Mouse (Mus musculus): ENCODE data around the gene Gtpbp4. TPM values are rescaled to one million over a fixed set of nuclear protein-coding genes. Genes with fewer than 3 reads are reported as not detected.
"Not testable (repeated sequence)": the region's sequence is repeated elsewhere in the genome, so short reads cannot be mapped to it uniquely, and the experiment has no call there.

The Gtpbp4 gene
- total RNA-seq (2021) = 10 to 100 TPM; 38.4 to 40.2 TPM

- intact Hi-C loops (cut with DNase I) = loop anchor here (2.0 to 10.0 kb wide), 5 partner anchors 99 to 769 kb away; partner anchors contain the start of genes Idi1 and Zmynd11
- peak; percentile 93 for DNase-seq (ENCODE audit: low spot score)
Measured at GRCm38 (mm10) chr13:8995990-8996786, at the start of gene Gtpbp4. TSS of gene Gtpbp4 (minus strand) at chr13:8996083.

GRCm38 (mm10) chr13:9044731-9045130, 48.8 kb upstream of the Gtpbp4 start:
- no peak for DNase-seq (ENCODE audit: low spot score)
- intact Hi-C loops (cut with DNase I) = no loop called here

DNA sequence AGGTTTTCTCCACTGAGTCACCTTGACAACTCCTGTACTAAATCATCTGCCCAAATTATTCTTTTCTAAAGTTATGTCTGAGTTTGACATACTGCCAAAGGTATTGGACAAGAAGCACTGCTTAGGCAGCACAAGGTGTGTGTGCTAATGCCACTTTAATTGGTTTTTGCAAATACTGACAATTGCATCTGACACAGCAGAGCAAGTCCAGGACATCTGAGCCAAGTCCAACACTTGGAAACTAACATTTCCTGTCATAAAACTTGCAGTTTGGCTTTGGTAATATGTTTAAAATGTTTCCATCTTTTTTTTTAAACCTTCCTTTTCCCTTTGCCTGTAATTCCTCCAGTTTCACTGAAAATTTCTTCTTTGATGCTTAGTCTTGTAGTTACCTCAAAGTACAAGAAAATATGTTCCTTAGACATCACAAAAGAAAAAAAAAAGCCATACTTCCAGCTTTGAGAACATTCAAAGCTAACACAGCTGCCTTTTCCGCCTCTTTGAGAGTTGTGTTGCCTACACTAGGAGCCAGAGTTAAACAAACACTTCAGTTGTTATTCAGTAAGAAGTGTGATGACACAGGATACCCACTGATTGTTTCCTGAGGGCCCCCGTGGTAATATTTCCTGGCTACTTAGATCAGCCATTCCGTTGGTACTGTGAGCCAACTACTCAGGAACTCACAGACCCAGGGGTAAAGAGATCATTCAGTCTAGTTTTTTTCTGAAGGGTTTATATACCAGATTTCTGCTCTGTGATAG, 47.6 kb upstream of the Gtpbp4 start:
- intact Hi-C loops (cut with DNase I) = no loop called here
- DNase-seq (ENCODE audit: low spot score) = no peak

GRCm38 (mm10) chr13:9040626-9041025, 44.7 kb upstream of the Gtpbp4 start:
- no peak for DNase-seq (ENCODE audit: low spot score)
- intact Hi-C loops (cut with DNase I) = no loop called here

DNA sequence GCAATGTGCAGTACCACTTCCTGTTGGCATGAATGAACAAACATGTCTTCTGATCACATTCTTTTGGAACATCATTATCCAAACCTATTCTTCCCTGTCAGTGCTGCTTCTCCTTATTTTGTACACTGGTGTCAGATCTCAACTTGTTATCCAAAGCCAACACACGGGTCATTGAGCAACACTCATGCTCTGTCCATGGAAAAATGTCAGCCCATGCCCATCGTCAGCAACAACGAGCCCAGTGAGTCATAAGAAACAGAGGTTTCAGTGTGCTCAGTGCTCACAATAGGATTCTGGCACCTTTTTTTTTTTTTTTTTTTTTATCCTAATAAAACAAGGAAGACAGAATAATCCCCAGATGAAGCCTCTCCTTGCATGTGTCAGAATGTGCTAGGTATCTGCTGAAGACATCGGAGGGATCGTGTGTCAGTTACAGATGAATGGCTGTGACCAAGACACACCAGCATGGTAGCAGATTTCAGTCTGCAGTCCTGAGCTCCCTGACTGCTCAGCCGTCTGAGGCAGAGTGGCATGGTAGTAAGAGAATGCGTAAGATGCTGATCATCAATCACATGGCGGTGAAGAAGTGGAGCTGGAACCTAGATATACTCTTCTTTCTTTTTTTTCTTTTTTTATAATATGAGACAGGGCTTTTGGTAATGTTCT, 36.2 kb upstream of the Gtpbp4 start:
- intact Hi-C loops (cut with DNase I) = no loop called here
- DNase-seq (ENCODE audit: low spot score) = no peak

- intact Hi-C loops (cut with DNase I) = no loop called here
- no peak for DNase-seq (ENCODE audit: low spot score)
Measured at GRCm38 (mm10) chr13:9030364-9030763, 34.5 kb upstream of the Gtpbp4 start.

DNA sequence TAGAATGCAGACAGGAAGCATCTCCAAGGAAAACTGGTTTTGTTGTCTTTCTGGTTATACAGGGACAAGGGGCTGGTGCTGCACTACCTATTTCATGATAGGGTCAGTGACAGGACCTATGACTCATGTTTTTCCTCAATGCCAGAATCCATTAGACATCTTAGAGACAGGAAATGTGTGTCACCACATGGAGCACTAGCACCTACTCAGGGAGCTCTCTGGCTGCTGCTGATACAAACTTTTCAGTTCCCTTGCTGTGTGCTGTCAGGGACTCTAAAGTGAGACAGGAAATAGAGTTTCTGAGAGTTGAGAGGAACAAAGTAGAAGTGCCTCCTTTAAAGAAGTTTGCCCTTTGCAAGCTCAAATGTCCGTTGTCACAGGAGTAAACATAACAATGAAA, 31.4 kb upstream of the Gtpbp4 start:
- DNase-seq (ENCODE audit: low spot score) = no peak
- intact Hi-C loops (cut with DNase I) = no loop called here

DNA sequence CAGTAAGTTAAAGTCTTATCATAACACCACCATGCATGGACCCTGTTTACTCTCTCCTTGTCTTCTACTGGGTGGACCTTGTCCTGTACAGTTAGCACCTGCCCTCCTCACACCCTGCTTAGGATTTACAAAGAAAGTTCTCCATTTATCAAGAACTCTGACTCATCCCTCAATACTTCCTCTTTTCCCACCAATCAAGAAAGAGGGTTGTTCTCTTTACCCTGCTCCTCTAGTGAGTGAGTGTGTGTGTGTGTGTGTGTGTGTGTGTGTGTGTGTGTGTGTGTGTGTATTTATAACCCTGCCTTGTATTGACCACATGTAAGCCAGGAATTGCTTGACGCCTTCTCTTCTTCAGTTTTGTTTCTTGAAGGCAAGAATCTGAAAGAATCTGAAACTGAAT, 26.7 kb upstream of the Gtpbp4 start:
- no peak for DNase-seq (ENCODE audit: low spot score)
- intact Hi-C loops (cut with DNase I) = no loop called here

GRCm38 (mm10) chr13:9021556-9021955, 25.7 kb upstream of the Gtpbp4 start:
- intact Hi-C loops (cut with DNase I) = no loop called here
- DNase-seq (ENCODE audit: low spot score) = no peak

DNA sequence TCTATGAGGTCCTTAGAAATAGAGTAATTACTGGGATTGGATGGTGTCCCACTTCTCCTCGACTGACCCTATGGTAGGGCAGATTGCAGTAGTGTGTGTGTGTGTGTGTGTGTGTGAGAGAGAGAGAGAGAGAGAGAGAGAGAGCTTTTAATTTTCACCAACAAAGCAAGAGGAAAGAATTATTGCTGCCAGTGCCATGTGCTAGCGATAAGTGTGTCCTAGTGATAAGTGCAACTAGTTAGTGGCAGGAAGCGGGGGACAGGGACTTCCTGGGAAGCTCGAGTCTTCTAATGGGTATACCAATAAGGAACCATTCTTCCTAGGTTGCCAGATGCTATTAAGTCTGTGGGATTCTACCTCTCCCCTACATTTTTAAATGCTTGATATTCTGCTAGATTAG, 23.8 kb upstream of the Gtpbp4 start:
- DNase-seq (ENCODE audit: low spot score) = no peak
- intact Hi-C loops (cut with DNase I) = no loop called here

DNA sequence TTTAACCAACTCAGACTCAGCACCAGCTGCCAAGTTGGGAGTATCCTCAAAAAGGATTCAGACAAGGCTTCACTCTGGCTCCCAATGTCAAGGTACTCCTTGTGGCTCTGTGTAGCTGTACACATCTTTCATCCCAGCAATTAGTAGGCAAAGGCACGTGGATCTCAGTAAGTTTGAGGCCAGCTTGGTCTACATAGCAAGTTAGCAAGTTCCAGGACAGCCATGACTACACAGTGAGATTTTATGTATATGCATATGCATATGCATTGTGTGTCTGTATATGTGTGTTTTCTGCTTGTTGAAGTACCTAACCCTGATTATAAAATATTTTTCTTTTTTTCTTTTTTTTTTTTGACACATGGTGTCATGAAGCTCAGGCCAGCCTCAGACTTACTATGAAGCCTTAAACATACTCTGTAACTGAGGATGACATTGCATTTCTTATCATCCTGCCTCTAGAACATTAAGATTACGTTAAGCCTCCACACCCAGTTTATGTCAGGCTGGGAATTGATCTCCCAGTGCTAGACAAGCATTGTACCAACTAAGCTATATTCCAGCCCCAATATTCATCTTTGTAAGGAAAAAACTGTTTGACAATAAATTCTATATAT, 23.2 kb upstream of the Gtpbp4 start:
- DNase-seq (ENCODE audit: low spot score) = no peak
- intact Hi-C loops (cut with DNase I) = no loop called here

GRCm38 (mm10) chr13:9017190-9017589, 21.3 kb upstream of the Gtpbp4 start:
- intact Hi-C loops (cut with DNase I) = no loop called here
- DNase-seq (ENCODE audit: low spot score) = no peak

GRCm38 (mm10) chr13:9014431-9014830, 18.5 kb upstream of the Gtpbp4 start:
- intact Hi-C loops (cut with DNase I) = no loop called here
- DNase-seq (ENCODE audit: low spot score) = no peak

GRCm38 (mm10) chr13:9013483-9013882, 17.6 kb upstream of the Gtpbp4 start:
- intact Hi-C loops (cut with DNase I) = no loop called here
- no peak for DNase-seq (ENCODE audit: low spot score)

GRCm38 (mm10) chr13:9011596-9012350, 15.9 kb upstream of the Gtpbp4 start:
- peak; percentile 5 for DNase-seq (ENCODE audit: low spot score)
- intact Hi-C loops (cut with DNase I) = no loop called here

- intact Hi-C loops (cut with DNase I) = no loop called here
- no peak for DNase-seq (ENCODE audit: low spot score)
Measured at GRCm38 (mm10) chr13:9003306-9003705, 7.4 kb upstream of the Gtpbp4 start.

GRCm38 (mm10) chr13:8999464-8999863, 3.6 kb upstream of the Gtpbp4 start:
- DNase-seq (ENCODE audit: low spot score) = no peak
- intact Hi-C loops (cut with DNase I) = loop anchor here (10.0 kb wide), 4 partner anchors 115 to 765 kb away; partner anchors contain the start of genes Idi1 and Zmynd11

DNA sequence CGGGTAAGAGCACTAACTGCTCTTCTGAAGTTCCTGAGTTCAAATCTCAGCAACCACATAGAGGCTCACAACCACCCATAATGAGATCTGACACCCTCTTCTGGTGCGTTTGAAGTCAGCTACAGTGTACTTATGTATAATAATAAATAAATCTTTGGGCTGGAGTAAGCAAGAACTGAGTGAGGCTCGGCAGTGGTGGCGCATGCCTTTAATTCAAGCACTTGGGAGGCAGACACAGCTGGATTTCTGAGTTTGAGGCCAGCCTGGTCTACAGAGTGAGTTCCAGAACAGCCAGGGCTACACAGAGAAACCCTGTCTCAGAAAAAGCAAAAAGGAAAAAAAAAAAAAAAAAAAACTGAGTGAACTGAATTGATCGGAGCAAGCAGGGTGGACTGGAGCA, 1.3 kb upstream of the Gtpbp4 start:
- intact Hi-C loops (cut with DNase I) = loop anchor here (2.0 to 10.0 kb wide), 5 partner anchors 98 to 768 kb away; partner anchors contain the start of genes Idi1 and Zmynd11
- DNase-seq (ENCODE audit: low spot score) = not testable (repeated sequence)
